Mouse (Mus musculus): ENCODE measurements around the gene Irf8.

Gene Irf8

GRCm38 (mm10) chr8:120746007-120746701 is 10.0 kb downstream of the Irf8 start:
- DNase-seq (ENCODE audit: extremely low read depth, low read depth, low spot score) = no peak

GRCm38 (mm10) chr8:120747286-120747685 is 11.1 kb downstream of the Irf8 start:
- no peak for DNase-seq (ENCODE audit: extremely low read depth, low read depth, low spot score)

GRCm38 (mm10) chr8:120750616-120751015 is 14.5 kb downstream of the Irf8 start:
- DNase-seq (ENCODE audit: extremely low read depth, low read depth, low spot score) = no peak

- DNase-seq (ENCODE audit: extremely low read depth, low read depth, low spot score) = no peak
These were observed 15.3 kb downstream of the Irf8 start for GRCm38 (mm10) chr8:120751226-120752081.

GRCm38 (mm10) chr8:120752082-120752452 is 15.9 kb downstream of the Irf8 start:
- DNase-seq (ENCODE audit: extremely low read depth, low read depth, low spot score) = no peak

- DNase-seq (ENCODE audit: extremely low read depth, low read depth, low spot score) = no peak
These were observed 17.3 kb downstream of the Irf8 start for GRCm38 (mm10) chr8:120753476-120753875.

- DNase-seq (ENCODE audit: extremely low read depth, low read depth, low spot score) = no peak
These were observed 19.4 kb downstream of the Irf8 start for GRCm38 (mm10) chr8:120755306-120756297.

- no peak for DNase-seq (ENCODE audit: extremely low read depth, low read depth, low spot score)
These were observed 21.8 kb downstream of the Irf8 start for GRCm38 (mm10) chr8:120758005-120758404.

GRCm38 (mm10) chr8:120759847-120760246 is 23.7 kb downstream of the Irf8 start:
- no peak for DNase-seq (ENCODE audit: extremely low read depth, low read depth, low spot score)

- no peak for DNase-seq (ENCODE audit: extremely low read depth, low read depth, low spot score)
These were observed 24.4 kb downstream of the Irf8 start for GRCm38 (mm10) chr8:120760341-120761215.

- DNase-seq (ENCODE audit: extremely low read depth, low read depth, low spot score) = no peak
These were observed 27.1 kb downstream of the Irf8 start for GRCm38 (mm10) chr8:120763267-120763666.

- no peak for DNase-seq (ENCODE audit: extremely low read depth, low read depth, low spot score)
These were observed 28.5 kb downstream of the Irf8 start for GRCm38 (mm10) chr8:120764638-120765037.

- DNase-seq (ENCODE audit: extremely low read depth, low read depth, low spot score) = no peak
These were observed 30.5 kb downstream of the Irf8 start for GRCm38 (mm10) chr8:120766622-120767021.

GRCm38 (mm10) chr8:120768454-120769218 is 32.5 kb downstream of the Irf8 start:
- no peak for DNase-seq (ENCODE audit: extremely low read depth, low read depth, low spot score)

- no peak for DNase-seq (ENCODE audit: extremely low read depth, low read depth, low spot score)
These were observed 41.0 kb downstream of the Irf8 start for GRCm38 (mm10) chr8:120777184-120777583.

GRCm38 (mm10) chr8:120777732-120778131 is 41.6 kb downstream of the Irf8 start:
- DNase-seq (ENCODE audit: extremely low read depth, low read depth, low spot score) = peak; percentile 66

- DNase-seq (ENCODE audit: extremely low read depth, low read depth, low spot score) = peak; percentile 43
These were observed 42.9 kb downstream of the Irf8 start for GRCm38 (mm10) chr8:120779106-120779505.

- no peak for DNase-seq (ENCODE audit: extremely low read depth, low read depth, low spot score)
These were observed 47.6 kb downstream of the Irf8 start for GRCm38 (mm10) chr8:120783781-120784180.

- DNase-seq (ENCODE audit: extremely low read depth, low read depth, low spot score) = no peak
These were observed 50.6 kb downstream of the Irf8 start for GRCm38 (mm10) chr8:120786753-120787152.

Measured in fat pad, adult 2 months (tissue).